Mouse (Mus musculus): ENCODE measurements around the gene Prmt1.

GRCm38 (mm10) chr7:45014096-45014451 is 27.7 kb upstream of the Prmt1 start:
- TF ChIP-seq POLR2A (IDR thresholded peaks at IDR 0.05; ENCODE audit: insufficient read depth, low read depth, low read length) (no peak), CTCF (IDR thresholded peaks at IDR 0.05; ENCODE audit: insufficient read depth, low read depth, low read length) (no peak)

Measured in olfactory bulb, adult 2 months (tissue).